Mouse (Mus musculus) heart, embryonic 11.5 days (tissue): ENCODE measurements around the gene Rnf208. TPM values are rescaled to one million over a fixed set of nuclear protein-coding genes. Genes with fewer than 3 reads are reported as not detected.

Experiments
- ATAC-seq: fragments of 200-750 bp; cut with Nextera tagmentation; replicated peaks from 2 replicates; pipeline ENCODE4 v1.8.0; 2017; ENCODE audit warnings: moderate library complexity; ENCODE audit not compliant: insufficient number of reproducible peaks, low FRiP score, low TSS enrichment
- H3K27ac ChIP-seq: fragments of 300-500 bp; sonication (generic); 2 replicates; pipeline ENCODE4 v1.5.1; 2014; ENCODE audit warnings: mild to moderate bottlenecking, low read depth, low read length
- H3K27me3 ChIP-seq: fragments of 300-500 bp; sonication (generic); 2 replicates; pipeline ENCODE4 v1.6.1; 2014; ENCODE audit warnings: mild to moderate bottlenecking, low read length, mixed read lengths; ENCODE audit not compliant: control insufficient read depth, insufficient read depth
- H3K36me3 ChIP-seq: fragments of 300-500 bp; sonication (generic); 2 replicates; pipeline ENCODE4 v1.6.1; 2014; ENCODE audit warnings: mild to moderate bottlenecking, low read length, moderate library complexity, mixed read lengths; ENCODE audit not compliant: control insufficient read depth, insufficient read depth
- H3K4me1 ChIP-seq: fragments of 300-500 bp; sonication (generic); 2 replicates; pipeline ENCODE4 v1.6.1; 2014; ENCODE audit warnings: low read length; ENCODE audit not compliant: control insufficient read depth, insufficient read depth
- H3K4me2 ChIP-seq: fragments of 300-500 bp; sonication (generic); 2 replicates; pipeline ENCODE4 v1.6.1; 2014; ENCODE audit warnings: mild to moderate bottlenecking, moderate library complexity
- H3K4me3 ChIP-seq: fragments of 300-500 bp; sonication (generic); 2 replicates; pipeline ENCODE4 v1.5.1; 2014; ENCODE audit warnings: low read depth, low read length
- H3K9ac ChIP-seq: fragments of 300-500 bp; sonication (generic); 2 replicates; pipeline ENCODE4 v1.6.1; 2014; ENCODE audit warnings: mild to moderate bottlenecking, low read depth, low read length, moderate library complexity
- H3K9me3 ChIP-seq: fragments of 300-500 bp; sonication (generic); replicated peaks from 2 replicates; pipeline ENCODE4 v1.6.1; 2016; ENCODE audit warnings: low read length; ENCODE audit not compliant: control insufficient read depth
- WGBS: fragments of 180-500 bp; shearing (Covaris S2); extraction: QIAGEN DNeasy Blood & Tissue Kit; methylation state at CpG from one replicate; pipeline ENCODE4 v1.1.7; 2014; ENCODE audit not compliant: insufficient replicate concordance; 5-methylcytosine and 5-hydroxymethylcytosine counted together
- polyA plus RNA-seq: library from polyadenylated mRNA; unstranded; fragments of >200 nt; fragmentation: Nextera tagmentation; extraction: Ambion mirVana; gene quantifications from 2 replicates; pipeline ENCODE4 v1.2.1, GENCODE M21; 2014

The Rnf208 gene
- polyA plus RNA-seq, 1 experiment from 2014 or later = 7.1 TPM

DNA sequence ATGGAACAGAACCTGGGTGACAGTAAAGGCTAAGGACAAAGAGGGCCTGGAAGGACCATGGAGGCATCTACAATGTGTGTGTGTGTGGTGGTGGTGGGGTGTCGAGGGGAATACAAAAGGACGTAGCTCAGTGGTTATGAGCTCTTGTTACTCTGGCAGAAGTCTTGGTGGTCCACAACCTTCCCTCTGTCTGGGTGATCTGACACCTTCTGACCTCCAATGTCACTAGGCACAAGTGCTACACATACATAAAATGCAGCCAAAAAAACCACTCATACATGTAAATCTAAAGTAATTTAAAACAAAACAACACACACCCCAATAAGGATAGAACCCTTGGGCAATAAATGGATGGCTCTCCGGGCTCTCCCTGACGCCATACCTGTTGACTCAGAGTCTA lies 14.6 kb upstream of the Rnf208 start:
- 91% methylated on average over 4 of the region's 4 CpGs for WGBS
- Histone ChIP-seq H3K4me3 (no peak overlapping the region), H3K36me3 (no peaks in the 10 kb centered on the region), H3K4me1 (peaks cover 16% of the 10 kb centered on the region), H3K9me3 (no peaks in the 10 kb centered on the region), H3K27me3 (peaks cover 20% of the 10 kb centered on the region; the same call in 1 of the 2 replicates), H3K9ac (no peak overlapping the region), H3K4me2 (no peak overlapping the region), H3K27ac (no peak overlapping the region)
- ATAC-seq = no peak

- no peaks in the 10 kb centered on the region for H3K36me3 ChIP-seq
- peaks cover 12% of the 10 kb centered on the region for H3K4me1 ChIP-seq
- peak overlapping the region; percentile 34 for H3K4me3 ChIP-seq
- no peaks in the 10 kb centered on the region for H3K9me3 ChIP-seq
- H3K27ac ChIP-seq = peak overlapping the region; percentile 59
- H3K9ac ChIP-seq = peak overlapping the region; percentile 58; the same call in 1 of the 2 replicates
- H3K27me3 ChIP-seq = peaks cover 24% of the 10 kb centered on the region; the same call in 1 of the 2 replicates
- no peak for ATAC-seq
- peak overlapping the region; percentile 63 for H3K4me2 ChIP-seq
- under 1% methylated on average over 7 of the region's 7 CpGs for WGBS
Observed at GRCm38 (mm10) chr2:25228431-25228889, 13.6 kb upstream of the Rnf208 start.

GRCm38 (mm10) chr2:25228995-25229530 lies 13.0 kb upstream of the Rnf208 start:
- peaks cover 24% of the 10 kb centered on the region; the same call in 1 of the 2 replicates for H3K27me3 ChIP-seq
- peak overlapping the region; percentile 34; the same call in 1 of the 2 replicates for H3K4me3 ChIP-seq
- peak overlapping the region; percentile 34; the same call in 1 of the 2 replicates for H3K9ac ChIP-seq
- no peak for ATAC-seq
- H3K9me3 ChIP-seq = no peaks in the 10 kb centered on the region
- peak overlapping the region; percentile 63 for H3K4me2 ChIP-seq
- H3K4me1 ChIP-seq = peaks cover 8% of the 10 kb centered on the region; the same call in 1 of the 2 replicates
- no peaks in the 10 kb centered on the region for H3K36me3 ChIP-seq
- WGBS = 65% methylated on average over 6 of the region's 6 CpGs
- H3K27ac ChIP-seq = no peak overlapping the region

DNA sequence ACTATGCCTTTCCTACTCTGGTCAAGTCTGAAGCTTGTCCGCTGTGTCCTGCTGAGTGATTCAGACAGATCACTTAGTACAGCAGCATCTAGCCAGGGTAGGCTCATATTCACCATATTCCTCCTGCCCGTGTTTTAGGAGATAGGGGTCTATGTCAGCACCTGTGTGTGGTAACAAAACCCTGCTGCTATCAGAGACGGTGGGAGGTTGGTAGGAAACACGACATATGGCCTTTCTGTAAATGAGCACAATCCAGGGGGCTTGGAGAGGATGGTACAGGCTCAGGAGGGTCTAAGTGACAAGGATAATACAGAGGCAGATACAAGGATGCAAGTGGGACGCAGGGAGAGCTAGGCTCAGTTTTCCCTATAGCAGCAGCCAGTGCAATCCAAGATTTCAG lies 12.5 kb upstream of the Rnf208 start:
- H3K4me2 ChIP-seq = no peak overlapping the region
- no peak for ATAC-seq
- H3K4me3 ChIP-seq = no peak overlapping the region
- peaks cover 24% of the 10 kb centered on the region; the same call in 1 of the 2 replicates for H3K27me3 ChIP-seq
- whole genome bisulfite sequencing = 69% methylated on average over 5 of the region's 5 CpGs
- no peak overlapping the region for H3K27ac ChIP-seq
- H3K9ac ChIP-seq = no peak overlapping the region
- H3K36me3 ChIP-seq = no peaks in the 10 kb centered on the region
- H3K9me3 ChIP-seq = no peaks in the 10 kb centered on the region
- peaks cover 8% of the 10 kb centered on the region; the same call in 1 of the 2 replicates for H3K4me1 ChIP-seq

DNA sequence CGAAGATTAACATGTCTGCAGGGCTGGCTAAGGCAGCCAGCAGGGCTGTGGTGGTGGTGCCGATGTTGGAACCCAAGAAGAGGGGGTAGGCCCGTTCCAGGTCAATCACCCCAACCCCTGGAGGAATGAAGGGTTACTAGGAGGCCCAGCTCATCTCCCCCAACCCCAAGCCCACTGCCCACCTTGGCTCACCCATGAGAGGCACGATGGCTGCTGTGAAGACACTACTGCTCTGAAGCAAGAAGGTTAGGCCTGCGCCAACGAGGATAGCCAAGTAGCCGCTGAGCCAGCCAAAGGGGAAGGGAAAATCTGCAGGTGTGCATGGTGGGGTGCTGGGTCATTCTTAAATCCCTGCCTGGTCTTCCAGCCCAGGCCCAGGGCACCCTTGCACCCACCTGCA lies 11.5 kb upstream of the Rnf208 start:
- 84% methylated on average over 7 of the region's 7 CpGs for WGBS

DNA sequence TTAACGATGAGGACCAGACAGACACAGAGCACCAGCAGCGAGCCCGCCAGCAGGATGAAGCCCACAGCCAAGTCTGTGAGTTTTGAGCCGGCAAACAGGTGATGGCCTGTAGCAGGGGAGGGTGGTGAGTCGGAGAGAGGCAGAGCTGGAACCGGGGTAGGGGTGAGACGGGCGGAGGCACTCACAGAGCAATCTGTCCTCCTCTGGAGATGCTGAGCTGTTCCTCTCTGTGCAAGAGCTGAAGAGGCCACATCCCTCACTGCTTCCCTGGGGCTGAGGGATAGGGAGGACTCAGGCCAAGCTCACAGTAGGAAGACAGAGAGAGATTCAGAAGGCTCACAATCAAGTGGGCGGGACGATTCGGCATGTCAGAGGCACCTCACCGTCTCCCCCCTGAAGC lies 11.0 kb upstream of the Rnf208 start:
- no peak overlapping the region for H3K9ac ChIP-seq
- no peaks in the 10 kb centered on the region for H3K36me3 ChIP-seq
- ATAC-seq = no peak
- H3K4me2 ChIP-seq = no peak overlapping the region
- peaks cover 31% of the 10 kb centered on the region for H3K27me3 ChIP-seq
- no peak overlapping the region for H3K4me3 ChIP-seq
- no peaks in the 10 kb centered on the region for H3K9me3 ChIP-seq
- 54% methylated on average over 12 of the region's 12 CpGs for WGBS
- no peak overlapping the region for H3K27ac ChIP-seq
- H3K4me1 ChIP-seq = peaks cover 4% of the 10 kb centered on the region; the same call in 1 of the 2 replicates

More for the DNA sequence above, 11.5 kb upstream of the Rnf208 start:
- Histone ChIP-seq H3K36me3 (no peaks in the 10 kb centered on the region), H3K4me3 (no peak overlapping the region), H3K9me3 (no peaks in the 10 kb centered on the region), H3K9ac (no peak overlapping the region), H3K4me2 (no peak overlapping the region), H3K27ac (no peak overlapping the region), H3K27me3 (peaks cover 31% of the 10 kb centered on the region), H3K4me1 (peaks cover 7% of the 10 kb centered on the region; the same call in 1 of the 2 replicates)
- ATAC-seq = no peak

- ATAC-seq = no peak
- Histone ChIP-seq H3K9ac (no peak overlapping the region), H3K4me3 (no peak overlapping the region), H3K36me3 (no peaks in the 10 kb centered on the region), H3K27me3 (peaks cover 31% of the 10 kb centered on the region), H3K9me3 (no peaks in the 10 kb centered on the region), H3K4me1 (peaks cover 4% of the 10 kb centered on the region; the same call in 1 of the 2 replicates), H3K27ac (no peak overlapping the region), H3K4me2 (no peak overlapping the region)
- WGBS = 77% methylated on average over 4 of the region's 4 CpGs
Observed at GRCm38 (mm10) chr2:25233421-25233820, 8.6 kb upstream of the Rnf208 start.

DNA sequence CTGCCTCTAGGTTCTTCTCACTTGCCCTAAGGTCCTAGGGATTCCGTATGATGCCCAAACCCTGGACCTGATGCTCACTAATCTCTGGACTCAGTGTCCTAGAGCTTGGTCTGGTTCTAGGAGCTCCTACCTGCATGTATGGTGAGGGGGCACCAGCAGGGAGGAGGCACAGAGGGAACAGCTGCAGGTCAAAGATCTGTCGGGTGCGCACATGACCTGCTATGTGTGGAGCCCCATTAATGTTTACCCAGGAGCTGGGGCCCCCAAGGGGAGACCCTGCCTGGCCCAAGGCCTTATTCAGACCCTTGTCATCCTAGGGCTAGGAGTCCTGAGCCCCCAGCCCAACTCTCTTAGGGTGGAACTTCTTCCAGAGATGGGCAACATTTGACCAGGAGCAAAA lies 8.0 kb upstream of the Rnf208 start, which contains the start of gene Slc34a3:
Gene Slc34a3, minus strand, starts transcription at position 315 of the 400 bp plus-strand sequence.
- Histone ChIP-seq H3K4me3 (no peak within 1 kb of the TSS), H3K9ac (no peak within 1 kb of the TSS), H3K9me3 (no peaks in the 10 kb centered on the region), H3K4me1 (peaks cover under 1% of the 10 kb centered on the region; the same call in 1 of the 2 replicates), H3K27me3 (peaks cover 31% of the 10 kb centered on the region), H3K36me3 (no peaks in the 10 kb centered on the region), H3K4me2 (no peak within 1 kb of the TSS), H3K27ac (no peak within 1 kb of the TSS)
- WGBS = 94% methylated on average over 3 of the region's 3 CpGs
- no peak for ATAC-seq
